Mouse (Mus musculus) CD4-positive helper T cell, adult 2 months (primary cell): ENCODE measurements around the gene Wdr43.
"Not testable (repeated sequence)": the region's sequence is repeated elsewhere in the genome, so short reads cannot be mapped to it uniquely, and the experiment has no call there.

ENCODE experiments used
- DNase-seq: peaks from one replicate; pipeline ENCODE4 v3.0.0-alpha.2; 2012; ENCODE audit warnings: low read depth, missing footprints, low spot score

Gene Wdr43

DNA sequence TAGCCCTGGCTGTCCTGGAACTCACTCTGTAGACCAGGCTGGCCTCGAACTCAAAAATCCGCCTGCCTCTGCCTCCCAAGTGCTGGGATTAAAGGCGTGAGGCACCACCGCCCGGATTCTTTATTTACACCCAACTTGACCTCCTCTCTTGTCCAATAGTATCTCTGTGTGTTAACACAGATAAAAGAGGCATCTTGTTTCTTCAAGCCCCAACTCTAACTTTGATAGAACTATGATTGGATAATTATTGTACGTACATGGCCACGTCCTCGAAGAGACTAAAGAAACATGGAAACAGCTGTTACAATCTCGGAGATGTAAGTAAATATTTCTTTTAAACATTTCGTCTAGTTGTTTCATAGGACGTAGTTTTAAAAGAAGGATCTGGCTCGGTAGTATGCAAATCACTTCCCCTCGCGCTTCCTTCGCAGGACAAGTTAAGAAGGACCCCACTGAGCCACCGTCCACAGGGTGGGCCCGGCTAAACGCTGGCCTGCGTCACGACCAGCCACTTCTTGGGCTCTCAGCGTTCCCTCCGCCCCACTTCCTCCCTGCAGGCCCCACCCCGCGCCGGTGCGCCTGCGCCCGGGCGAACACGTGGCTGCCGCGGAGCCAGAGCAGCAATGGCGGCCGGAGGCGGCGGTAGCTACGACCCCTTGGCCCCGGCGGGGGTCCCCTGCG lies at the start of gene Wdr43:
TSS of gene Wdr43 (plus strand) at position 258 of the 681 bp plus-strand sequence.
- DNase-seq: peak; percentile 97

DNA sequence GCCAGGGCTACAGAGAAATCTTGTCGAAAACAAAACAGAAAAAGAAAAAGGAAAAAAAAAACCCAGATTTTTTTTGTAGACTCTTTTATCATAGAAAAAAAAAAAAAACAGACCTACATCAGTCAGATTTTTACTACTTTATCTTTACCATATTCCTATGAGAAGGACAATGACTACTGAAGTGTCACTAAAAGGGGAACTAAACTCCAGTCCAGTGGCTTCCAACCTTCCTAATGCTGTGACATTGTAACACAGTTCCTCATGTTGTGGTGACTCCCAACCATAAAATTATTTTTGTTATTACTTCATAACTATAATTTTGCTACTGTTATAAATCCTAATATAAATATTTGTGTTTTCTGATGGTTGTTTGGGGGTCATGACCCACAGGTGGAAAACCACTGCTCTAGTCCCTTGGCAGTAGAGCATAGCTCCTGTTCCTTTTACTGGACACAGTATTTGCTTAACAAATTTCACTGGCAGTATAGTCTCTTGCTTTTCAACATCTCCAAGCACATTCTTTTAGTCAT lies 36.5 kb upstream of the Wdr43 start:
- DNase-seq: no peak

DNA sequence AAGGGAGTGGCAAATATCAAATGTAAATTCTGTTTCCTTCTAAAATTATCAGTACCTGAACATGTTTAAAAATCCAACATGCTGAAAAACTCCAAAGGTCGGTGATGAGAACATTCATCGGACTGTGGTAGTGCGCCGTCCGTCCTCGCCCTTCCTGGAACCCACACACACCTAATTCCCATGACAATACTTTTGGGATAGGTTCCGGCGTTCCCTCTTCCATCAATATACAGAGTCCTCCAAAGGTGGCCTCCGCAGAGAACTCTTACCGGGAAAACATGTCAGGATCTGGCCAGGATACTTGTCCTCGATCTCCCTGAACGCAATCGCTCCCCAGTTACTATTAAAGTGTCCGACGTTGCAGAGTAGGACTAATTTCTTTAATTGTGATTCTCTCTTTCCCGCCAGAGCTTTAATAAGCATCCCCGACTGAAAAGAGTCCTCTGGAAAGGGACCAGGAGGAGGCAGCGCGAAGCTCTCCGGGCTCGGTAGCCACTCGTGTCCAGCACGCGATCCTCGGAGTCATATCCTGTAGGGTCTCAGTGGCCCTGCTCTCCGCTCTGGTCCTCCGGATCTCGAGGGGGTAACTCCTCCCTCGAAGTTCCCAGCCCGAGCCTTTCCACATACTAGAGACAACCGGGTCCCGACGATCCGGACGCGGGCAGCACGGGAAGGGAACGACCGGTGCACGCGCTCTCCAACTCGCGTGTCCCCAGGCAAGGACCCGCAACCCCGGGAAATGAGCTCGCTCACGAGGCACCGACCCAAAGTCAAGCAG lies 17.6 kb upstream of the Wdr43 start:
- no peak for DNase-seq

DNA sequence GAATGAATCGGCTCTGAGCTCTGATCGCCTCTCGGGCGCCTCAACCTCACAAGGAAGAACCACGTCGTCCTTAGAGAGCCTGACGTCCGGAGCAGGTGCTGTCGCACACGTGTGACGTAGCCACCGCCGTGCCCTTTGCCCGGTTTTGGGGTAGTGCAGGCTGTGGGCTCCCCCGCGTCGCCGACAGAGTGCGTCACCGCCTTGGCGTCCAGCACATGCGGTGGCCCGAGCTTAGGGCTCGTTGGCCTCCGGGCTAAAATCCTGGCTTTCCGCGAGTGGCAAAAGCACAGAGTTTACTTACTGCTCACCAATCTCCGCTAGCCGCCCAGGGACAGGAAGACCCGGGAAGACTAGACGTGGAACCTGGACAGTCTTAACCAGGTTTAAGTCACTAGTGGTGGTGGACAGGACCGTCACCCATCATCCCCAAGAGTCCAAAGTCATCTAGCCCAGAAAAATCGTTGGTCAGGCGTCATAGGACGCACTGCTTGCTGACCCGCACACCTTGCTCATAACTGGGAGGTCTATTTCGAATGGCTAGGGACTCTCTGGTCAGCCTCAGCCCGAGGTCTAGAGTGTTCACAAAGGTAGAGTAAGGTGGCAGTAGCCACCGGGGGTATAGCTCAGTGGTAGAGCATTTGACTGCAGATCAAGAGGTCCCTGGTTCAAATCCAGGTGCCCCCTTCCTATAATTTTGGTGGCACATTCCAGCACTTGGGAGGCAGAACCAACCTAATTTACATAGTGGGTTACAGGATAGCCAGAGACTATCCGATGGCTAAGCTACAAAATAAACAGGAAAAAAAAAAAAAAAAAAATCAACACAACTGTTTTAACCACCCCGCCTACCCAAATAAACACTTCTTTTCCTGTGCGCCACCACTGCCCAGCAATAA lies 16.8 kb upstream of the Wdr43 start:
- DNase-seq: peak; percentile 92

DNA sequence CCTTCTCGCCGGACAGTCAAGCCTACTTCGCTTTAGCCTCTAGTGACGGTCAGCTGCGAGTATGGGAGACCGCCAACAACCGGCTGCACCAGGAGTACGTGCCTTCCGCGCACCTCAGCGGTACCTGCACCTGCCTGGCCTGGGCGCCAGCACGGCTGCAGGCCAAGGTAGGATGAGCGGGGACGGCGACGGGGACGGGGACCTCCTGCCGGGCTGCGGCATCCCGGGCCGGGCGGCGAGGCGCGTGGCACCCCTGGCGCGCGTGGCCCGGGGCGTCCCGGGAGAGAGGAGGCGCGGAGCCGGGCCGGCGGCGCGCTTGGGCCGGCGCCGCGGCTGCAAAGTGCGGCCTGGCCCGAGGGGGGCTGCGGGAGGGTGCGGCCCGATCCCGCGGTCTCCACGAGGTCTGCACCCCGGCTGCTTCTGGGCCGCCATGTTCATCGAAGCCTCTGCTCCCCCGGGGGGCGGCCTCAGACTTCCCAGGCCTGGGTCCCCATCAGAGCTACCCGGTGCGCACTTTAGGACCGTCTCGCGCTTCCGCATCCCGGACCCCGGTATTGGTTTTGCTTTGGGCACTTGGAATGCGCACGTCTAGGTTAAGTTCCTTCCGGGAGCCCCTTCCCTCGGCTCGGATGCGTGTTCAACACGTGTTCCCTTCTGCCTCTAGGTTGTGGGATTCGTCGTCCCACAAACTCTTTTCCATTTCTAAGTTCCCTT lies 781 bp downstream of the Wdr43 start:
- DNase-seq: peak; percentile 53

DNA sequence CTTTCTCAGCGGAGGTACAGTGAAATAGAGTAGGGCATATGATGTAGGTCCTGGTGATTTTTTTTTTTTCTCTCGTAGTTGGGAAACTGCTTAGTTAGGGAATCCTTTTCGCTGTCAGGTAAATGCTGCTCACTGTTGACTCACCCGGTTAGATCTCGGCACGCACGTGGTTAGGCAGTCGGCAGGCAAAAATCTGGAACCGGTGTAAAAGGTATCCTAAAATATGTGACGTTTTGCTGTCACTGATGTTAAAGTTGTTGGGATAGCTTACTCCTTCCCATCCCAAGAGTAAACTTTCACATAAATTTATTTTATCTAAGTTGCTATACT lies 1.3 kb downstream of the Wdr43 start:
- DNase-seq: peak; percentile 56

DNA sequence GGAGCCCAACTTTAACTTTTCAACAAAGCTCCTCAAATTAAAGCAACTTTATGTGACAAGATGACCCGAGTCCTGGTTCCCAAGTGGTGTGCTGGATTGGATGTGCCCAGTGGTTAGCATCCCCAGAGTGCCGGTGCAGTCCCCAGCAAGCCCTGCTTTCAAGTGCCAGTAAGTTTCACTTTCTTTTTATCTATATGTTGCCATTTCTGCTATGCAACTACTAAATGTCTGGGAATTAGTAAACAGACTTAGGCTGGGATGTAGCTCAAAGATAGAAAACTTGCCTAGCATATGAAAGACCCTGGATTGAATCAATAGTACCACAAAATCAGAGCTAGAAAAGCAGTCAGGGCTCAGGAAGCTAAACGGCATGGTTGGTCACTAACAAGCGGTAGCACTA lies 2.3 kb downstream of the Wdr43 start:
- DNase-seq: peak; percentile 59

DNA sequence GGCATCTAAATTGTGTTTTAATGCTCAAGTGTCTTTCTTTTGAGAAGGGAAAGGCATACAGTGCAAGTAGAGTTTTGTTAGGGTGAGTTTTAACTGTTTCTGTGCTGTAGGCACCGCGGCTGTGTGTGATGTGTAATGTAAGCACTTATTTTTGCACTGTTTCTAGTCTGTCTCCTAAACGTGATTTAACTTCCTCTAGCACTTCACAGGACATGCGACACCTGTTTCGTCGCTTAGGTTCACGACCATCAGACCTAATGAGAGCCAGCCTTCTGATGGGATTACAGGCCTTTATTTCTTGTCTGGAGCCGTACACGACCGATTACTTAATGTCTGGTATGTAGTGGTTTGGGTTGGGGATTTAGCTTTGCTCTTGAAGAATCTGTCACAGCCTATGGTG lies 16.1 kb downstream of the Wdr43 start:
- DNase-seq: no peak

DNA sequence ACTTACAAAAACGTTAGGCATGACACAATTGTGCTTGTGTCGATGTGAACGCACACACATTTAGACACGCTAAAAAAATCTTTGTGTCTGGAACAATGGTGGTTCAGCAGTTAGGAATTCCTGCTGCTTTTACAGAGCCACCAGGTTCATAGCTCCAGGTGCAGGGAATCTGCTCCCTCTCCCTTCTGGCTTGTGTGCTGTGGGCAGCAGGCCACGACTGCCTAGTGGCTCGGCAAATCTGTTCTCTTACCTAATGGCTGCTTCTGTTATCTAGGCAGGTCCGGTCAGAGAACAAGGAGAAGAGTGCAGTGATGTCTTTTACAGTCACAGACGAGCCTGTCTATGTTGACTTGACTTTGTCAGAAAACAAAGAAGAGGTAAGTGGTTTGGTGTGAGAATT lies 17.7 kb downstream of the Wdr43 start:
- no peak for DNase-seq

DNA sequence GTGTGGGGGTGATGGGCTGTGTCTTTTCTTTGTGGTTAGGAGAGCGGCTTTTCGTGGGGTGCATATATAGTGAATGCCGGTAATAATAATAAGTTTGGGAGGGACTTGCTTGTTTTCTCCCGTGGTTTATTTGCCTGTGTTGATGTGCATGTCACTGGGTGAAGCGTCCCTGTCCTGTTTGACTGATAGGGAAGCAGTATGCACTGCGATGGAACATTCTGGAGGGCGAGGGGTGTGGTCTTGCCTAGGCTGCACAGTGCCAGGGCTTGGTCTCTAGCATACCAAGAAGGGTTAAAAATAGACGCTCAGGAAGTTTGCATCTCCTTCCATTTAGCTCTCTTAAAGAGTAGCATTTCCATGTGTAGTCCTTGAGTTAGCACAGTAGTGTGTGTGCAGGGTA lies 21.1 kb downstream of the Wdr43 start:
- DNase-seq: no peak

DNA sequence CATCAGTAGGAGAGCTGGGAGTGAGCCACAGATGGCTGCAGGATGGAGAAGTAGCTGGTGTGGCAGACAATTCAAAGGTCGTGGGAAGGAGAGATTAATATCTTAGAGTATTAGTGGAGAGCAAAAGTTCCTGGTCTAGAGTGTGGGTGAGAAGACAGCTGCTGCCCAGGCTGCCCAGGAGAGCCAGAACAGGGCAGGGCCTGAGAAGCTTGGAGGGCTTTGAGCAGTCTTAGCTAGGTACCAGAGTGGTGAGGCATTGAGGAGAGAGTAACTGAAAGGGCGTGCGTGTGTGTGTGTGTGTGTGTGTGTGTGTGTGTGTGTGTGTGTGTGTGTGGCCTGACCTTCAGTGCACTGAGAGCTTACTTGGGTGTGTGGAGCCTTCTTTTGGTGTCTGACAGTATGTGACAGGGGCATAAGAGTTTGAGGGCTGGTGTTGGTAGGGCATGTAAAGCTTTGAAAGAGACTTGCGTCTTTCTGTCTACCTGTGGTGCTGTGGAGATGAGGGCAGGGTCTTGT lies 22.1 kb downstream of the Wdr43 start:
- DNase-seq: no peak

DNA sequence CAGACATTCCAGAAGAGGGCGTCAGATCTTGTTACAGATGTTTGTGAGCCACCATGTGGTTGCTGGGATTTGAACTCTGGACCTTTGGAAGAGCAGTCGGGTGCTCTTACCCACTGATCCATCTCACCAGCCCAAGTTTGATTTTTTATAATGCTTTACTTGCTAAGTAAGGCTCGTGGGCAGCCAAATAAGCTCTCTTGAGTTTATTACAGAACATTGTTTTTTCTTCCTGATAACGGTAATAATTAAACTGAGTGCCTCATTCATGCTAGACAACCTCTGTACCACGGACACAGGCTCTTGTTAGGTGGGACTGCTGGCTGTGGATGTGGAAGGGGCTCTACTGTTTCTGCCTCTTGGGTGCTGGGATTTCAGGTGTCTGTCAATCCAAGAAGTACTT lies 23.4 kb downstream of the Wdr43 start:
- DNase-seq: not testable (repeated sequence)

DNA sequence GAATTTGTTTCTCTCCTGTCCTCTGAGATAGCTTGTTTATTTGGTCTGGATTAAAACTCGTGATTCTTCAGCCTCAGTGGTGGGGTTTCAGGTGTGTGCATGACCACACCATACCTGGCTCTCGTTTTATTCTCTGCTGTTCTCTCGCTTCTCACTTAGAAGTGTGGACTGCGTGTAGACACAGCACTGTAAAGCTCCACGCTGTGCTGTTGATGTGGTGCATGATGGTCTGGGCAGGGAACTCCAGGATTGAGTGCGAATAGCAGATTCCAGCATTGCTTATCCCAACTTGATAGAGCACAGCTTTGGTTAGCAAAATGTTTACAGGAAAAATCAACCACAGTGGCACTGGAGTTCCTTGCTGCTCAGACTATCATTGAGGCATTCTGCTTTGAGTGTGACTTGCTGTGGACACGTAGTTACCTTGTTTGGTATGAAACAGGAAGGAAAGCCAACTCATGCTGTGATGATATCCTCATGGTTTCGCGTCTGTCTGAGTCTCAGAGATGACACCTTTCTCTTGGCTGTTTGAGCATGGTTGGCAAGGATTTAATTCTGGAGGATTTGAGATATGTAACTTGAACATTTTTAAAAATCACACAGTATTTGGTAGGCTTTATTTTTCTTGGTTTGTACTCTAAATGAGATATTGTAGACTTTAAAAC lies 24.9 kb downstream of the Wdr43 start:
- DNase-seq: no peak

DNA sequence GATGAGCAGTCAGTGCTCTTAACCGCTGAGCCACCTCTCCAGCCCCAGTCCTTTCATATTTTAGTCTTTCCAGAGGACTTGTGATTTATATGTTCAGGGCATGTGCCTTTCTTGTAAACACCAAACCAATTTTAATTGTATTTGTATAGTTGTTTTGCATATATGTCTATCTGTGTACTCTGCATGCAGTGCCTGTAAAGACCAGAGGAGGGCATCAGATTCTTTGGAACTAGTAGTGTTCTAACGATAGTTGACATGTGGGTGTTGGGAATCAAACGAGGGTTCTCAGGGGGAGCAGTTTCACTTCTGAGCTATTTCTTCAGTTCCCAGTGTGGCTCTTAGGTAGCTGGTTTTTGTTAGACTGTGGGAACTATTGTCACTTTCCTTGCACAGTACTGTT lies 26.5 kb downstream of the Wdr43 start:
- DNase-seq: peak; percentile 7

DNA sequence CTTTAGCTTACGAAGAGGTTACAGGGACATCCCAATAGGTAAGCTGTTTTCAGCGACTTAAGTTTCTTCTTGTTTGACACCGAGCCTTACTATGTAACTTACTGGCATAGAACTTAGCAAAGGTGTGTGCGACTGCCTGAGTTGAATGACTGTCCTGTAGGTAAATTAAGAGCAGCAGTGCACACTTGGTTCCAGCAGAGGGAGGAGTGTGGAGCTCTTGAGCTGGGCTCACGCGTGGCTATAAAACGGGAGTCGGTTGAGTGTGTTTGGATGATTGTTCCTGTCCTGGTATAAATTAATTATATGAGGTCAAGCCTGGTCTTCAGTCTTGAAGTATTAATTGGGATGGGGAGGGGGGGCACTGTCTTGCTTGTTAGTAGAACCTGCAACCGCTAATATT lies 34.3 kb downstream of the Wdr43 start:
- DNase-seq: no peak

DNA sequence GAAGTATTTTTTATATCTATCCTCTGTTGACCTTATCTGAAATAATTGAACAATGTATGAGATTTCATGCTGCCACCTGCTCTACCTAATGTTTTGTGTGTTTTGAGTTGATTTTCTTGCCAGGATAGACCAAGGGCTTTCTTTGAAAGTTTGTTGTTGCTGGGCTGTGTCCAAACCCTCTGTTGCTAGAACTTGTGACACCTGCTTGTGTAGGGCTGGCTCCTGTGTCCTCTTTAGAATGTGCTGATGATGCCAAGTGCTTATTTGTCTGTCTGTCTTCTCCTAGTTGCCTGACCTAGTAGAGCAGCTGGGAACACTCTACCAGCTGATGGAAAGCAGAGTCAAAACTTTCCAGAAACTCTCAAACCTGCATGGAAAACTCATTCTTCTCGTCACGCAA lies 36.8 kb downstream of the Wdr43 start:
- no peak for DNase-seq

DNA sequence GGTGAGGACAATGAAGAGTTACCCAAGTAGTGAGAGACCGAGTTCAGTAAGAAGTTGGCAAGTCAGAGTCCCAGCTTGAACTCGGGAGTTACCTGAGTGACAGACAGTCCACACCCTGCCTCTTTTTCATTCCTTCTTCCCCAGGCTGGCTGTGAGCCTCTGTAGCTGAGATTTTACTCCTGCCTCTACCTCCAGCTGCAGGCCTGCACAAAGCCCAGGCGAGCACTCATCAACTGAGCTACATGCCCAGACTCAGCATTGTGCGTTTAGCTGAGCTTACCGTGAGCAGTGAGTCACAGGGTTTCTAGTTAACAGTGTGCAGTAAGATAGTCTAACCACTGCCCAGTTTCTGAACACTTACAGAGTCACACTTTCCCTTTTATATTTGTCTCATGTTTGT lies 37.2 kb downstream of the Wdr43 start:
- DNase-seq: no peak

DNA sequence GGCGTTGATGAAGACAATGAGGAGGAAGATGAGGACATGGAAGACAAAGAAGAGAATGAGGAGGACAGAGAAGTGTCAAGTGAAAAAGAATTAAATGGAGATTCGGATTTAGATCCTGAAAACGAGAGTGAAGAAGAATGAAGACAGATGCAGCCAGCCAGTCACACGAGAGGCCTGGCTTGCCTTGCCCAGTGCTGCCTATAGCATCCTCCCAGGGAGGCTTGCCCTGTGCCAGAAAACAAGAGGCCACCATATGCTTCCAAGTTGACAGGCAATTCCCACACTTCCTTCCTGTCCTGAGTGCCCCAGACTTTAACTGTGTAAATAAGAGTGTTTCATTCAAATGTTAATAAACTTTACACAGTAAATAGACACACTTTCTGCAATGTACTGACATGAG lies 41.8 kb downstream of the Wdr43 start:
- no peak for DNase-seq

DNA sequence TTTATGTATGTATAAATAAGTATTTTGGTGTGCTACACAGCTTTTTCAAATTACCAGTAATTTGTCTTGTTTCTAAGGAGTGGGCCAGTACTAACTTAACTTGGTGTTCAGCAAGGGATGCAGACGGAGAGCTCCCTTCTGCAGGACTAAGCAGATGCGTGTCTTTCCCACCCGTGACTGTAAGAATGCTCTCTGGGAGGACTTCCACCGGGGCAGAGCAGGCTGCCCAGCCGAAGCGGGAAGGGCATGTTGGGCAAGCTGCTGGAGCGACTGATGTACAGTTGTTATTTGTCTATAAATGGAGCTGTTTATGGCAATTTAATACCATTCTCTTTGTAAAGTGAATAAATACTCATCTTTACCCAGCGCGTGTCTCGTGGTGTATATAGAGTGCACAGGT lies 43.0 kb downstream of the Wdr43 start:
- DNase-seq: no peak

DNA sequence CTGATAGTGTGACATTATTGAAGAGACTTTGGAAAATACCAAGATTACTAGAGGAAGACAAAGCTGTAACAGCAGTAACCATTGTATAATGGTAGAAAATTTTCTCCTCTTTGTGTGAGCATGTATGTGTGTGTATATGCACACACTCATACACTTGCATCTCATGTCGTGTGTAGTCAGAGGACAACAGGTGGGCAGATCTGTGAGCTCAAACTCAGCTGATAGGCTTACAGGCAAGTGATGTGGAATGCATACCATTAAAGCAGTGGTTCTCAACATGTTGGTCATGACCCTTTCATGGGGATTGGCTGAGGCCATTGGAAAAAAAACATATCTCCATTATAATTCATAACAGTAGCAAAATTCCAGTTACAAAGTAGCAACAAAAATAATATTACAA lies 44.7 kb downstream of the Wdr43 start:
- no peak for DNase-seq

DNA sequence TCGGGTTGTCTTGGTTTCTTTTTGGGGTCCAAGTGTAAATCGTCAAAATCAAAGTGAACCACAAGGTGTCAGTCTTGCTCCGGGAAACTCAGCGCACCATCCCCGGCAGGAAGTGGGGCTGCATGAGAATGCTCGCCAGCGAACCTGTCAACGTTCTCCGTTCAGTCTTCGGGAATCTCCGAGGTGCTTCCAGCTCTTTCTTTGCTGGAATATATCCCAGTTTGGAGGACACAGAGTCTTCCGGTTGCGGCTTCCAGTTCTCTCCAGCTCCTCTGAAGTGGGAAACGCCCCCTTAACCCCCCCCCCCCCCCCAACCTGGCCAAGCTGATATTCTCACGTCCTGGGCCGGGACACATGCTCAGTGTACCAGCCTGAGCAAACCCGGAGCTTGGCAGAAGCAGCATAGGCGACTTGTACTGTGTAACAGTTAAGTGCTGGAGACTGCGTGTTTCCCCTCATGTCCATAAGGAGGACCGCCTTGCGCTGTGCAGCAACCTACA lies 47.1 kb downstream of the Wdr43 start:
- DNase-seq: peak; percentile 66
